In genomic region chr5:147630426-147631290, GRCm38 (mm10) we compare ENCODE assay signal across 16 mouse cellular contexts.
DNase-seq lines count a peak whose midpoint lies in the region; ATAC-seq lines count a peak whose summit lies in the region.
"Had no signal": no experiment of that assay in that cellular context is flagged by ENCODE, and none has a peak within 500 bp of the region (broad histone marks: within the 10 kb centered on the region; RNA-seq: fewer than 3 reads in every experiment).

No protein-coding gene starts in this region.

- H3K4me1 ChIP-seq in heart, embryonic 14.5 days (ENCODE audit: control insufficient read depth in 2 of 2, insufficient read depth in 2 of 2, low read length in 2 of 2), result peaks cover 2 to 5% of the 10 kb centered on the region in 2 experiments; a peak in 2 of 4 replicates
- H3K4me1 ChIP-seq in heart, embryonic 10.5 days, result peaks cover 18% of the 10 kb centered on the region
- peaks cover 4% of the 10 kb centered on the region; the same call in 1 of the 2 replicates for H3K4me1 ChIP-seq in midbrain, embryonic 11.5 days (ENCODE audit: control insufficient read depth, insufficient read depth, low read length)
- H3K4me1 ChIP-seq in midbrain, embryonic 16.5 days (ENCODE audit: control insufficient read depth, insufficient read depth, low read length), result peaks cover 8% of the 10 kb centered on the region
- H3K4me1 ChIP-seq: embryonic facial prominence, embryonic 15.5 days; forebrain, embryonic 13.5 days had no signal

- no peak overlapping the region for H3K4me2 ChIP-seq in heart, embryonic 14.5 days (ENCODE audit: low read length)
- H3K4me2 ChIP-seq in midbrain, embryonic 11.5 days, result no peak overlapping the region
- no peak overlapping the region for H3K4me2 ChIP-seq in midbrain, embryonic 16.5 days (ENCODE audit: low read length)
- H3K4me2 ChIP-seq: embryonic facial prominence, embryonic 15.5 days; forebrain, embryonic 13.5 days; hindbrain, embryonic 14.5 days; liver, embryonic 11.5 days had no signal

- no peak; the same call in 1 of the 2 replicates for ATAC-seq in heart, embryonic 14.5 days (ENCODE audit: insufficient number of reproducible peaks, insufficient read depth, low FRiP score, low read depth)
- ATAC-seq in midbrain, embryonic 11.5 days (ENCODE audit: low FRiP score), result no peak
- ATAC-seq in midbrain, embryonic 16.5 days, result no peak
- ATAC-seq: CD4-positive, CD25-positive, alpha-beta regulatory T cell, adult 4 months; forebrain, embryonic 13.5 days had no signal

- H3K4me3 ChIP-seq in heart, embryonic 14.5 days (ENCODE audit: control insufficient read depth in 1 of 2, insufficient read depth in 1 of 2, low read depth in 1 of 2, low read length in 2 of 2), result no peak overlapping the region
- no peak overlapping the region for H3K4me3 ChIP-seq in heart, embryonic 10.5 days
- H3K4me3 ChIP-seq in midbrain, embryonic 11.5 days (ENCODE audit: low read depth, low read length), result no peak overlapping the region
- no peak overlapping the region for H3K4me3 ChIP-seq in midbrain, embryonic 16.5 days (ENCODE audit: low read depth, low read length)
- H3K4me3 ChIP-seq: embryonic facial prominence, embryonic 15.5 days; forebrain, embryonic 13.5 days; midbrain, embryonic 10.5 days had no signal

- 54% methylated on average over 17 of the region's 17 CpGs for WGBS in heart, embryonic 14.5 days
- 65% methylated on average over 17 of the region's 17 CpGs for WGBS in heart, embryonic 10.5 days
- 80% methylated on average over 17 of the region's 17 CpGs for WGBS in midbrain, embryonic 11.5 days
- 85% methylated on average over 17 of the region's 17 CpGs for WGBS in midbrain, embryonic 16.5 days

- no peaks in the 10 kb centered on the region for H3K27me3 ChIP-seq in heart, embryonic 14.5 days (ENCODE audit: control insufficient read depth, insufficient read depth, low read length)
- H3K27me3 ChIP-seq in heart, embryonic 10.5 days (ENCODE audit: insufficient read depth, poor library complexity, severe bottlenecking), result no peaks in the 10 kb centered on the region
- H3K27me3 ChIP-seq in midbrain, embryonic 11.5 days (ENCODE audit: control insufficient read depth, insufficient read depth, low read length), result no peaks in the 10 kb centered on the region
- no peaks in the 10 kb centered on the region for H3K27me3 ChIP-seq in midbrain, embryonic 16.5 days (ENCODE audit: control insufficient read depth, insufficient read depth, low read depth, low read length)
- H3K27me3 ChIP-seq: embryonic facial prominence, embryonic 15.5 days; forebrain, embryonic 13.5 days had no signal

- H3K9me3 ChIP-seq in heart, embryonic 14.5 days (ENCODE audit: control insufficient read depth, low read length), result no peaks in the 10 kb centered on the region
- no peaks in the 10 kb centered on the region for H3K9me3 ChIP-seq in heart, embryonic 10.5 days
- no peaks in the 10 kb centered on the region for H3K9me3 ChIP-seq in midbrain, embryonic 11.5 days (ENCODE audit: control insufficient read depth, low read length)
- H3K9me3 ChIP-seq in midbrain, embryonic 16.5 days (replicated peaks; ENCODE audit: control insufficient read depth, low read length, poor library complexity, severe bottlenecking), result no peaks in the 10 kb centered on the region
- H3K9me3 ChIP-seq: embryonic facial prominence, embryonic 15.5 days; forebrain, embryonic 13.5 days; midbrain, embryonic 10.5 days had no signal

- peak overlapping the region; percentile 48 to 54 for H3K27ac ChIP-seq in heart, embryonic 14.5 days (replicated peaks in 1 of 2; ENCODE audit: control insufficient read depth in 1 of 2, insufficient read depth in 1 of 2, low read depth in 2 of 2, low read length in 2 of 2)
- no peak overlapping the region for H3K27ac ChIP-seq in heart, embryonic 10.5 days
- H3K27ac ChIP-seq in midbrain, embryonic 11.5 days (ENCODE audit: low read depth, low read length), result no peak overlapping the region
- H3K27ac ChIP-seq in midbrain, embryonic 16.5 days (ENCODE audit: low read length), result no peak overlapping the region
- H3K27ac ChIP-seq: embryonic facial prominence, embryonic 15.5 days; forebrain, embryonic 13.5 days; hindbrain, embryonic 14.5 days; midbrain, embryonic 10.5 days had no signal

- DNase-seq in heart, embryonic 10.5 days (ENCODE audit: low spot score), result no peak
- peak; percentile 60 for DNase-seq in midbrain, embryonic 11.5 days (ENCODE audit: low spot score, missing footprints)
- peak; percentile 59 for DNase-seq in kidney, adult 9 months
- no peak for DNase-seq in layer of hippocampus, adult 18-20 months (ENCODE audit: low spot score in 2 of 2)
- no peak for DNase-seq in layer of hippocampus, postnatal 10 days (ENCODE audit: low spot score in 2 of 2)
- DNase-seq: cerebellum, adult 11 months; right cerebral cortex, postnatal 25 days; thymus, postnatal 25 days had no signal

- H3K36me3 ChIP-seq in heart, embryonic 14.5 days (ENCODE audit: control insufficient read depth, insufficient read depth, low read length), result 0 out of 2 replicates have a peak, but pooled peaks cover 6% of the 10 kb centered on the region
- H3K36me3 ChIP-seq in heart, embryonic 10.5 days, result peaks cover 23% of the 10 kb centered on the region; the same call in 1 of the 2 replicates
- no peaks in the 10 kb centered on the region for H3K36me3 ChIP-seq in midbrain, embryonic 11.5 days (ENCODE audit: control insufficient read depth, insufficient read depth, low read length)
- no peaks in the 10 kb centered on the region for H3K36me3 ChIP-seq in midbrain, embryonic 16.5 days (ENCODE audit: control insufficient read depth, insufficient read depth, low read length)
- H3K36me3 ChIP-seq: embryonic facial prominence, embryonic 15.5 days; midbrain, embryonic 10.5 days had no signal

- H3K9ac ChIP-seq in heart, embryonic 14.5 days (ENCODE audit: low read length), result no peak overlapping the region
- no peak overlapping the region for H3K9ac ChIP-seq in midbrain, embryonic 11.5 days (ENCODE audit: low read length)
- H3K9ac ChIP-seq in midbrain, embryonic 16.5 days (ENCODE audit: low read depth, low read length), result no peak overlapping the region
- H3K9ac ChIP-seq: embryonic facial prominence, embryonic 15.5 days; forebrain, embryonic 13.5 days; hindbrain, embryonic 14.5 days had no signal

Comparison
In these comparisons a context has a peak if more than half of its experiments do, and no peak if none do; other contexts are left out.
1. H3K27ac ChIP-seq: peak in heart, embryonic 14.5 days (2 of 2); none in heart, embryonic 10.5 days (single experiment), midbrain, embryonic 11.5 days (single experiment) and midbrain, embryonic 16.5 days (single experiment).
2. DNase-seq: peak in midbrain, embryonic 11.5 days (single experiment) and kidney, adult 9 months (single experiment); none in heart, embryonic 10.5 days (single experiment), layer of hippocampus, adult 18-20 months (0 of 2) and layer of hippocampus, postnatal 10 days (0 of 2).